Mouse (Mus musculus) left cerebral cortex, postnatal 4 days (tissue): ENCODE data around the gene Tnfrsf11a. TPM values are rescaled to one million over a fixed set of nuclear protein-coding genes. Genes with fewer than 3 reads are reported as not detected.
"Not testable (repeated sequence)": the region's sequence is repeated elsewhere in the genome, so short reads cannot be mapped to it uniquely, and the experiment has no call there.

Source experiments
- DNase-seq: peaks from one replicate; pipeline ENCODE4 v3.0.0-alpha.2; 2022
- intact Hi-C: fragments of 180-260 bp; cut with DNase I; formaldehyde crosslinking; loops from one replicate; pipeline ENCODE4 v1.15.1; 2025
- total RNA-seq, 2 experiments: library from RNA; stranded (reverse); gene quantifications; 2 replicates each; pipeline ENCODE4 v1.2.3; 2021

Tnfrsf11a gene
- total RNA-seq, 2 experiments from 2014 or later = 4.4 to 5.6 TPM

DNA sequence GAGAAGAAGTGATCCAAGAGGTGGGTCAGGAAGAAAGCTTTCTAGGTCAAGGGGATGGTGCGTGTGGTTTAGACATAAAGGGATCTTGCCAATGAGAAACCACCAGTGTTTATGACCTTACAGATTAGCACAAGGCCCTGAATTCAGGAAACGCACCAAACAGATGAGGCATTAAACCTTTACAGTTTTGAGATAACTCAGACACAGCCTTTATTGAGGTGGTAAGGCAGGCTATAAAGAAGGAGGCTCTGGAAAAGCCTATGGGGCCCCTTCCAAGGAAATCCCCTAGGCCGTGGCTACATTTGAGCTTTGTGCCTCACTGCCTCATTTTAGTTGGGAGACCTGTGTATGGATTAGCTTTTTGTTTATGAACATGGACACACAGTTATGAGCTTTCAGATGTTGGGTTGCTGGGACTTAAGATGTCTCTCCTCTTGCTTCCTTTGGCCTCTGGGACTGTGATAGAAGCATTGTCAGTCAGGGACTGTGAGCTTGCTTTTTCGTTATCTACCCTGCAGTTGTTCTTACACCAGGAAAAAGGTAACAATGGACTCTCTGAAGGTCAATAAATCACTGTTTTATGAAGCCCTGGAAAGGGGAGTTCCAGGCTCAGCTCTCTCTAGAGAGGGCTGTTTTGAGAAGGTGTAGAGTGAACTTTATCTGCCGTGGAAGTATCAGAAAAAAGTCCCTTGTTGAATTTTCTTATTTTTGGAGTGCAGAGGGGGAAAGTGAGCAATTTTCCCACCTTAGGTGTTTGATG, 3.9 kb downstream of the Tnfrsf11a start:
- no peak for DNase-seq
- intact Hi-C loops = no loop called here

DNA sequence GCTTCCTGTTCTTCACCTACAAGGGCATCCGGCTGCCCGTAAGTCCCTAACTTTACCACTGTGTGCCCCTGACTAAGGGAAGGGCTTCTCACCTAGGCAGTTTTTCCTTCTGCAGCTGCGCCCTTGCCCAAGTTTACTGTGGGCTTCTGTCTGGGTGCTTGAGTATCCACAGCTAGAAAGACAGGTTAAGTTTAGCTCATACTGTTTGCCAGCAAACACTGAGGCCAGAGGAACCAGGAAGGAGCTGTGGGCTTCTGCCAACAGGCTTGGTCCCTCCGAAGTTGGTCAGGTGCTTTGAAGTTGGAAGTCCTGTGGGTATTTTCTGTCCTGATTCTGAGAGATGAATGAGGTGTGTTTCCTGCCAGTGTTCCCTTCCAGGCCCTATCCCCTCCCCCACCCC, 4.6 kb downstream of the Tnfrsf11a start:
- DNase-seq = no peak
- intact Hi-C loops = no loop called here

DNA sequence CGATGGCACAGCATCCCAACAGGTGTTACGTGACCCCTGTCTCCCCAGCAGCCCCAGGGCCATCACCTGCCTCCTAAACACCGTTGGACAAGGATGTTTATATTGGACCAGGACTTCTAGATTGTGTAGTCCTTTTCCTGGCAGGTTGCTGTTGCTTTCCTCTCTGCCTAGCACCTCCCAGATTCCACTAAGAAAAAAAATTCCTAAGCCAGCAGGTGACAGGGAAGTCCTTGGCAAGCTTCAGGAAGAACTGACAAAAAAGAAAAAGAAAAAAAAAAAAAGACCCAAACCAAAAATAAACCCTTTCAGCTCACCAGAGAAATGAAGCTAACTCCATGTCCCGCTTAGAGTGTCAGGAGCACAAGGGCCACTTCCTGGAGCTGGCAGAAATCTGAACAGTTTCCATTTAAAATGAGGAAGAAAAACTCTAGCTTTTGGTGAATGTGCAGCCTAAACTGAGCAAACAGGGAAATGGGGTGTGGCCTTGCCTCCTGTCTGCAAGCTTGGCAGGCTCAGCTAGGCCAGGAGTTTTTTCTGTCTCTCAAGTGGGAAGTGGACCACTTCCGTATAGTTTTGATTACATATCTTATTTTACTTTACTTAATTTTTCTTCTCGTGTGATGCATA, 6.3 kb downstream of the Tnfrsf11a start:
- no peak for DNase-seq

DNA sequence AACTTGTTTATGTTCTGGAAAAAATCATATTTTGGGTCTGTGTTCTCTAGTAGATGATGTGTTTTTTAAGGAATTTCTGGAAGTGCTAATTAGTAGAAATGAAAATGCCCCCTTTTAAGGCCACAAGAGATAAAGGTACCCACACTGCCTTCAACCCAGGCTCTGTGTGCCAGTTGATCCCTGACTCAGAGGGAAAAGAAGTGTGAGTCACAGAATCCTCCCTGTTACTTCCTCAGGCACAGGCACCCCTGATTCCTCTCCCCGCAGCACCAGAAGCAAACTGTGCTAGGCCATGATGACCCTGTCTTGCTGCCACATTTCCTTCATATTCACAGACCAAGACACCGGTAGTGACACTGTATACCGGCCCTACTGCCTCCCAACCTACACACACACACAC, 9.6 kb downstream of the Tnfrsf11a start:
- intact Hi-C loops = no loop called here
- DNase-seq = no peak

More for the DNA sequence above, 6.3 kb downstream of the Tnfrsf11a start:
- intact Hi-C loops = no loop called here

DNA sequence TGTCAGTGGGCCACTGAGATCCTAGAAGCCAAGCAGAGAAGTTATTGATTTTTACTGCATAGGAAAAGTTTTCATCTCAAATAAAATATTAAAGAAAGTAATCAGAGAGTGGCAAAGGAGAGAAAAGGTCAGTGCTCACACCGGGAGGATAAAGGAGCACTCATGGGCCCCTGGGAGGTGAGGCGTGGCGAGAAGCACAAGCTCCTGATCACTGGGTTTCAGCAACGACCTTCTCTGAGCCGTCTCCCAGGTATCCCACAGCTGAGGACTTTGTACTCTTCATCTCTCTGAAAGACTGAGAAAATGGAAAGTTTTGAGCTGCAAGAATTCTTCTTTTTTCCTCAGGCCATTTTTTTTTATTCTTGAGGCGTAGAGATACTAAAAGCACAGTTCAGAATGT, 14.2 kb downstream of the Tnfrsf11a start:
- intact Hi-C loops = no loop called here
- no peak for DNase-seq

DNA sequence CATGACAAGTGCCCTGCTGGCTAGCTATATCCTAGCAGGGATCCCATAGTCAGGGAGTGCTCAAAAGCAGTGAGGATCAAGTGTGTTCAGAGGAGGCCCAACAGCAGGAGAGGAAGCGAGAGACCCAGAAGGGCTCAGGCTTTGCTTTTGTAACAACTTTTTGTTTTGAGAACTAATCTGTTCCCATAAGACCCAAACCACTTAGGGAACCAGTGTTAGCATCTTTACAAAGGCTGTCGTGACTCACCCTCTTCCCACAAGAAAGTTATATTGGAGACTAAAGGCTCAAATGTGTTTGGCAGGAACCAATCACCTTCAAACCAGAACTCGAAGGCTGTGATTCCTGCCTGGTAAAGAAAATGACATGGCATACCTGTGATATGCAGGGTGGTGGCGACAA, 15.2 kb downstream of the Tnfrsf11a start:
- intact Hi-C loops = no loop called here
- DNase-seq = no peak

DNA sequence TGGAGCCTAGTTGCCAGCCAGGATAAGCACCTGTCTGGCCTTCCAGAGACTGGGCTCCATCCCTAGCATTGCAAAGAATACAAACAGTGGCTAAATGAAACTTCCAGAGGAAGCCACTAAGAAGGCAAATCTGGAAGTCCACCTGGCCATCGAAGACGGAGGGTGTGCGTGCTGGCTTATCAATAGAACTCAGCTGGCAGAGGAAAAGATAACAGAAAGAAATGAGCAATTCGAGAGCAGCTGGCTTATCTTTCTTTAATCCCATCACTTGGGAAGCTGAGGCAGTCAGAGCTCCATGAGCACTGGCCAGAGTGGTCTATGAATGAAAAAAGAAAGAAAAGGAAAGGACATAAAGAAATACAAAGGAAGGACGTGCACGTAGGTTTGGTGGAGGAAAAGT, 20.1 kb downstream of the Tnfrsf11a start:
- no peak for DNase-seq
- intact Hi-C loops = no loop called here

DNA sequence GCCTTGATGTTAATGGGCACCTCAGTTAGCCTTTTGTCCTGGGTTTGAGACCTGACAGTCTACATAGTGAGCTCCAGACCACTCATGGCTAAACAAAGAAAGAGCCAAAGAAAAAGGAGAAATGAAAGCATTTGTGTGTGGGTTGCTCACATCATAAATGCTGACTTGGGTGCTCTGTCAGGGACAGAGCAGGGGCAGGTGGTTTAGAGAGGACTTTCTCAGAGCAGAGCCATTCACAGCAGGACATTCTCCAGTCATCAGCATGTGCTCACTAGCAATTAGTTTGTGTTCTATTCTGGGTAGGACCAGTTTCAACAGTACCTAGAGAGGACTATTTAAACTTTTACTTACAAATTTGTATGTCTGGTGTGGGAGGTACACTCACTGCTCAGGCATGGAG, 20.7 kb downstream of the Tnfrsf11a start:
- intact Hi-C loops = no loop called here
- no peak for DNase-seq

DNA sequence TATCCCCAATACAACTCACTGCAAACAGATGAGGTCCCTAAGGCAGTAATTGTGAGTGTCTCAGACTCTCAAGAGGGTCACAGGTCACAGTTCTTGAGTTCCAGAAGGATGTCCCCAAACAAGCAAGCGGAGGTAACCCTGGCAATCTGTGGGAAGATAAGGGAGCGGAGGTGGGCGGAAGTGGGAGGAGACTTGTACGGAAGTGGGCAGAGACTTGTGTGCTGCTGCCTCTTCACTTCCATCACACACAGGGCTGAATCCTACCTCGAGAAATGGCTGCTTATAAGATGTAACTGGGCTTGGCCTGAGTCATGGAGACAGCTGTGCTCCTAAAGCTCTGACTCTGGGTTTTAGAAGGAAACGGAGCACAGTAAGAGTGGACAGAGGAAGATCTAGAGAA, 22.4 kb downstream of the Tnfrsf11a start:
- intact Hi-C loops = no loop called here

DNA sequence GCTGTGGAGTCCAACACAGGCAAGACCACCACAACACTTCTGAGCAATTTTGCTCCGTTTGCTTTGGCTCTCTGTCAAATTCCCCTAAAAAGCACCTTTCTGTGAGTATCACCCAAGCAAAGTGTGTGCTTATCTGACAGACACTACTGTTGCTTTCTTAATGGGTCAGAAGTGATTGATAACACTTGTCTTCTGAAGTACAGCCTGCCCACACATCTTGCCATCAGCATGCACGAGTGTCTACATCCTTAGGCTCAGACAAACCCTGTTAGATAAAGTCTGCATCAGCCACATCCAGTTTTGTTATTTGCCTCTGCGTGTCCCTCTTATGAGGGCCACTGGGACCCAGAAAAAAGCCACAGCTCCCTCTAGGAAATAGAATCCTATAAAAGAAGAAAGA, 23.8 kb downstream of the Tnfrsf11a start:
- intact Hi-C loops = no loop called here
- DNase-seq = no peak

More for the DNA sequence above, 22.4 kb downstream of the Tnfrsf11a start:
- DNase-seq = no peak

DNA sequence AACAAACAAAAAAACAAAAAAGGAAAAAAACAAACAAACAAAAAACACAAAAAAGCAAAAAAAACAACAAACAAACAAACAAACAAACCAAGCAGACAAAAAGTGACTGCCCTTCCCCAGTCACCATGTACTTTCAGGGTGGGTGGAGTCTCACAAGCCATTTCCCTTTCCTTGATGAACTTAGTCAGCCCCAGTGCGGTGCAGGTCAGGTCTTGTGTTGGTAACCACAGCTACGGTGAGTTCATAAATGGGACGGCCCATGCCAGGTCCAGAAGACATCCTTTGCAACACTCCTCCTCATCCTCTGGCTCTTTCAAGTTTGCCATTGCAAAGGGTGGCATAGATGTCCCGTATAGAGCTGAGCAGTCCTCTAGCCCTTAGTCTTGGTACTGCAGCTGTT, 25.0 kb downstream of the Tnfrsf11a start:
- DNase-seq = no peak
- intact Hi-C loops = no loop called here

DNA sequence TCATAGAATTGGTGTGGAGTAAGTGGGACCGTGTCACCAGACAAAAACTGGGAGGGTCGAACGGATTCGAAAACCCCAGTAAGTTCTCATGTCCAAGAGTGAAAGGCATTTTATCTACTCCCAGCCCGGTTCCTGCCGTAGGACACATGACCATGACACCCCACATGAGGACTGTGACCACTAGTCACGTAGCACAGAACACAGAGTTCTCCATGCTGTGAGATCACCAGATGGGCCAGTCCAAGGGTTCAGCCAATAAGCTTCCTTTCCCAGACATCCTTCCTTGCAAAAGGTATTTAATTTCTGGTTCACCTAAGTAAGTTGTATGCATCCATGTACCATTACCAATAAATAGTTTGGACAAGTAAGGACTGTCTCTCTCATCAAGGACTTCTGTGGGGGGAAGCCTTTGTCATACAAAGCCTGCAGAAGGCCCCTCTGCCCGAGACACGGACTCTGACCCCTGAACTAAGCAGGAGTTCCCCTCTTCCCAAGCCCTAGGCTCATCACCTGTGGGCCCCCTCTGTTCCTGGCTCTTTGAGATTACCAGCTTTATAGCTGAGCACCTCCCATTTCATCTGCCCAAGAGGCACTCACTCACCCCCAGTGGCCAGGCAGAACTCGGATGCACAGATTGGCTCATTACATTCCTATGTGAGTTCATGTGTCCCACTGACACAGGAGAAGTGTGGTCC, 26.7 kb downstream of the Tnfrsf11a start:
- DNase-seq = no peak
- intact Hi-C loops = no loop called here

DNA sequence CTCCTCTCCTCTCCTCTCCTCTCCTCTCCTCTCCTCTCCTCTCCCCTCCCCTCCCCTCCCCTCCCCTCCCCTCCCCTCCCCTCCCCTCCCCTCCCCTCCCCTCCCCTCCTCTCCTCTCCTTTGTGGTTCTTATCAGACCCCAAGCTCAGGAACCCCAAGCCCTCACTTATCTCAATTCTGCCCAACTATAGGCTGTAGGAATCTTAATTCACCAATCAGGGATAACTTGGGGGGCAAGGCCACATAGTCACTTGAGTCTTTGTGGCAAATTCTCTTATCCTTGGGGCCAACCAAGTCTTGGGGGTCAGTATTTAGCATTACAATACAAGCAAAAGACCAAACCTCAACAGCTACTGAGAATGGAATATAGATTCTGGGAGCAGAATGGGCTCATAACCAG, 31.5 kb downstream of the Tnfrsf11a start:
- intact Hi-C loops, DNase-seq: not testable (repeated sequence)

DNA sequence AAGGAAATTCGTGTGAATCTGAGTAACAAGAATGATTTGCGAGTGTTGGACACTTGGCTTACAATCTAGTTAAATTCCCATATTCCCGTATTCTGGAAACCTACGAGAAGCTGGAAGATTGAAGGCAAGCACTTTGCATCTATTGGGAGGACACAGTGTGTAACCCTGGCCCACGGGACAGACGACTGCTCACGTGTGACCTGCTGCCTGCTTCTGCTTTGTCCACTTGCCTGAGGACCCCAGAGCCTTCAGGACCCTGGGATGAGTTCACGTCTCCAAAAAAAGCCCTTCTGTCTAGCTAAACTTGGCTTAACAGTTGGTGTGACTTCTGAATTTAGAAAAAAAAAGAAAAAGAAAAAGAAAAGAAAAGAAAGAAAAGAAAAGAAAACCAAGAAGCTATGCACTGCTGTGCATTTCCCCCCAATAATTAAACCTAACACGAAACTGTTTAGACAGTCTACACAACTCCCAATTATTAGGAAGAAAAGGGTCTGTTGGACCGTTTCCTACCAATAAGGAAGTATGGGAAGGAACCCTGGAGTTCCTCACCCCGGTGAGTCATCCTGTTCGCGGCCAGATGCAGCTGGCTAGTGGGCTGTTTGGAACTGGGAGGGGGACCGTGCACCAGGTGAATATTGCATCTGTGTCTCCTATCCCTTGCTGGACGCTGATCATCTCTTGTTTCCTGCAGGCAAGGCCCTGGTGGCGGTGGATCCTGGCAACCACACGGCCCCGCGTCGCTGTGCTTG, 32.6 kb downstream of the Tnfrsf11a start:
- intact Hi-C loops = no loop called here
- no peak for DNase-seq

DNA sequence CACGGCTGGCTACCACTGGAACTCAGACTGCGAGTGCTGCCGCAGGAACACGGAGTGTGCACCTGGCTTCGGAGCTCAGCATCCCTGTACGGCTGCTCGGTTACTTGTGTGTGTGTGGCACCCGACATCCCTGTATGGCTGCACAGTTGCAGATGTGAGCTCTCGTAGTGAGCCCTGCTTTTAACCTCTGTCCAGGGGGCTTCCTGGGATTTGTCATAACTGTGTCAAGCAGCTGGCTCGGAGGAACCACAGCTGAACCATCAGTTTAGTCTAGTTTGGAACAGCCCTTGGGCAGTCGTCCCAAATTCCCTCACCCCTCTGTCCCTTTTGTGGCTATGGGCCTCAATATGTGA, 33.2 kb downstream of the Tnfrsf11a start:
- intact Hi-C loops = no loop called here
- no peak for DNase-seq

DNA sequence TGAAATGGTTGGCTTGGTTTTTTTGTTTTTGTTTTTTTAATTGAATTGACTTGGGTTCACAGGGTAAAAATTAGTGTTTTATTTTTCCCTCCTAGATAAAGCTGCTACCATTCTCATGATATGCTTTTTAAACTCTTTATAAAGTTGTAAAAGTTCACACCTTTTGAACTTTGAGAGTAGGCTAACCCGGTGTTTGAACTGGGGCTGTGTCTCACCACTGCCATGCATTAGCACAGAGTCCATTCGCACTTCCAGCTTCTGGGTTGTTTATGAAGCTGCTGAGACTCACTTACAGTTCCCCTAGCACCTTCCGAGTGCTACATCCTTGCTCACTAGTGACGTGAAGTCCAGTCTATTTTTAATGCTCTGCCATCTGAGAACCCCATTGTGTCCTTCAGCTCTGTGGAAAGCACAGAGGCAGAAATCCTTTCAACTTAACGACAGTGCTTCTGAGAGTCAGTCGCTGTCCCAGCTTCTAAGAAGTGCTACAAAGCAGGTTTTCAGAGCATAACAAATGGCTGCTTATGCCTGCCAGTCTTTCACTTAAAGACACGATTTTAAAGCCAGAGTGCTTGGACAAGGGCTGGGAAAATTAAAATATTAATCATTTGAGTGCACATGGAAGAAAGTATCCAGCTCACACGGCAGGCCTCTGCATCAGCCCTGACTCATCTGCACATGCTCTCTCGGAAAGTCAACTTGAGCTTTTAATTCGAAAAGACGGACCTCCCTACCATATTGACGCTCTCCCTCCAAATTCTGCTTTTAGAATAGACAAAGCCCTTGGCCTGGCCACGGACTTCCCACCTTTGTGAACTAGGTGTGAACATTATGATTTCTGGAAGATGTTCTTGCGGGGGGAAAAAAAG, 34.1 kb downstream of the Tnfrsf11a start:
- intact Hi-C loops = no loop called here
- no peak for DNase-seq

DNA sequence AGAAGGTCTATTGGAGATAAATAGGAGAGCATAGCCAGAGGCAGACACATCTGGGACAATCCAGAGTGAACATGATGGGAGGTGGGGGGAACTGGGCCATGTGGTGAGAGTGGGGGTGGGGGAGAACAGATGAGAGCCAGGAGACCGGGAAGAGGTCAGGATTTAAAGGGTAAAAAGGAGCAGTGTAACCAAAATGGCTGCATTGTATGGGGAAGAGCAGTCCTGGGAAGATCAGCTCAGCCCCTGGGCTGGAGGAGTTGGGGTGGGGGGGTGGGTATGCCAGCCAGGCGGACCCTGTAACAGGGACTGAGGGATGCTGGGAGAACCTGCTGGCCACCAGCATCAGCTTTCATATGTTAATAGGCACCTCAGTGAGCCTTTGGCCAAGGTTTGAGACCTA, 34.8 kb downstream of the Tnfrsf11a start:
- intact Hi-C loops = no loop called here
- no peak for DNase-seq

DNA sequence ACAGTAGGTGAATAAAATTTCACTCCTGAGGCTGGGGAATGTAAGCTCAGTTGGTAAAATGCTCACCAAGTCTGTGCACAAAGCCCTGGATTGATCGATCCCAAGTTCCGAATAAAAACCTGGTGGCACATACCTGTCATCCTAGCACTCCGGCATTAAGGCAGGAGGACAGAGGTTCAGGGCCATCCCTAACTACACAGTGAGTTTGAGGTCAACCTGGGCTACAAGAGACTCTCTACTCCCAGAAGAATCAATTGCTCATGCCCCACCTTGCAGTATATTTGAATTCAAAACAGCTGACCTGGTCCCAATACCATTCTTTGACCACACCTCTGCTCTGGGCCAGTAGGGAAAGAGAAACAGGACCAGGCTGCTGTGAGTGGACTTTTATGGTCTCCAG, 35.2 kb downstream of the Tnfrsf11a start:
- intact Hi-C loops = no loop called here
- DNase-seq = no peak

DNA sequence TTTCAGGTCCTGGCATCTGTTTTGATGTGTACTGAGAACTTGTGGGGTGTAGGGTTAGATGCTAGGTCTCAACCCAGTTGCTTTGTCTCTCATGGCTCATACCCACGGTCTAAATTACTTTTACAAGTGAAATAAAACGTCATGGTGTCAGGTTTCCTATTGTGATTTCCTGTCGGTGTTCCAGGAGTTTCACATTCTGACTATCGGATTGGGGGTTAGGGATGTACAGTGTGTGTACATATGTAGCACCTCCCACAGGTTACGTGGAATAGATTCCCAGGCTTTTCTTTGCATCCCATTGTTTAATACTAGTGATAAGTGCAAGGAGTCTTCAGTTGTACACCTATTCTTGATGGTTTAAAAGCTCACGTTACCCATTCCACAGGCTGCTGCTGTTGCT, 38.5 kb downstream of the Tnfrsf11a start:
- intact Hi-C loops = no loop called here
- DNase-seq = no peak

DNA sequence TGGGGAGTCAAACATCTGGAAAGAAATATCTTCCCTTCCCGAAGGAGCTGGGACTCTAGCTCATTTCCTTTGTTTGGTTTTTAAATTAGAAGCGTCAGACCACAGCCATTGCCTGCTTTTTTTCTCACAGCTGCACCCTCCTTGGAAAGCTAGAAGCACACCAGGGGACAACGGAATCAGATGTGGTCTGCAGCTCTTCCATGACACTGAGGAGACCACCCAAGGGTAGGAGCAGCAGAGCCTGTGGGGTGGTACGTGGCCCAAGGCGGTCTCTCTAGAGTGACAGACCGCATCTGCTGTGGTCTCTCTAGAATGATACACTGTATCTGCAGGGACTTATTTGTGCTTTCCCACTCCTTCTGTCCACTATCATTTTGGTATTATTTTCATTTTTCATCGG, 39.2 kb downstream of the Tnfrsf11a start:
- no peak for DNase-seq
- intact Hi-C loops = no loop called here
